Mouse (Mus musculus): ENCODE measurements around the gene Lbx2. TPM values are rescaled to one million over a fixed set of nuclear protein-coding genes. Genes with fewer than 3 reads are reported as not detected.

The Lbx2 gene
- polyA plus RNA-seq, 1 experiment: 0.07 TPM

DNA sequence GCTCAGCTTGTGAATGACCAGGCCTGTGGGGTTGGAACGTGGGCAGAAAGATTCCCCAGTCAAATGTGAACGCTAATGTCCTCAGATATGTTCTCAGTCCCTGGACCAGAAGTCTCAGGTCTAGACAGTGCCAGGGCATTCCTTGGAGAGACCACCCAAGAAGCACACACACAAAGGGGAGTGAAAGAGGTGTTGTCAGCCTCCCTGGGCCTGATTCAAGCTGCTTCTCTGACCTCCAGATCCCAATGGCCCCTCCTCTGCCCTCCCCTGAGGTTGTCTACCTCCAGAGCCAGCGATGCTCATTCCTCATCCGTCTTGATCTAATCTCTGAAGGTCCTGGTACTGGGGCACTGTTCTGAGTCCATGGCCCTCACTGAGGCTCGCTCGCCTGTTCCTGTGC, 42.6 kb upstream of the Lbx2 start:
- H3K79me2 ChIP-seq (ENCODE audit: control insufficient read depth, insufficient read depth): no peaks in the 10 kb centered on the region
- TF ChIP-seq USF1 (IDR thresholded peaks at IDR 0.05; ENCODE audit: low read depth) (no peak), TCF3 (IDR thresholded peaks at IDR 0.05; ENCODE audit: insufficient read length, low read depth) (no peak), POLR2A (IDR thresholded peaks at IDR 0.05; ENCODE audit: insufficient read length, low read depth) (no peak), REST (IDR thresholded peaks at IDR 0.05; ENCODE audit: insufficient read depth, insufficient read length) (no peak), MAX (IDR thresholded peaks at IDR 0.05; ENCODE audit: low read depth) (no peak)
- H3K4me3 ChIP-seq: no peak overlapping the region
- H3K36me3 ChIP-seq (ENCODE audit: control insufficient read depth, insufficient read depth): no peaks in the 10 kb centered on the region
- no peaks in the 10 kb centered on the region for H3K27me3 ChIP-seq (ENCODE audit: control insufficient read depth, insufficient read depth, insufficient read length)
- no peak overlapping the region for H3ac ChIP-seq (ENCODE audit: control insufficient read depth, insufficient read length)
- no peak overlapping the region for H3K4me2 ChIP-seq (ENCODE audit: low read depth)

DNA sequence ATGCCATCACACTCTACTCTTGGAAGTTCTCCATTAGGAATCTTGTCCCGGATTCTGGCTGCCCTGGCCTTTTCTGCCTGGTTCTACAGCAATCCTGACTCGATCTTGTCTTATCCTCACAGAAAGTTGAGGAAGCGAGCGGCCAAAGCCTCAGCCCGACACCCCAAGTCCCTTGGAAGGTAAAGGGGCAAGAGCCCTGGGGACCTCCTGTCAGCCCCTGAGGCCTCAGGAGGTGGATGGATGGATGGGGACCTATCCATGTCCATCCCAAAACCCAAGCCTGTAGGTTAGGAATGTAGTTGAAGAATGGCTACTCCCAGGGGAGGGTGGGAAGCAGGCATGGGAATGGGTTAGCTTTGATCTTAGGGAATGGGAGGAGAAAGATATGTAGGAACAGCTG, 42.2 kb upstream of the Lbx2 start:
- H3K4me2 ChIP-seq (ENCODE audit: low read depth): no peak overlapping the region
- H3K79me2 ChIP-seq (ENCODE audit: control insufficient read depth, insufficient read depth): no peaks in the 10 kb centered on the region
- TF ChIP-seq MYOG (IDR thresholded peaks at IDR 0.05; ENCODE audit: control insufficient read depth in 1 of 3, insufficient read depth in 1 of 3, insufficient read length in 2 of 3, low read depth in 2 of 3) (no peak), CEBPB (IDR thresholded peaks at IDR 0.05; ENCODE audit: insufficient read depth, poor library complexity, severe bottlenecking) (no peak), TCF12 (IDR thresholded peaks at IDR 0.05; ENCODE audit: insufficient read depth, poor library complexity, severe bottlenecking) (no peak), REST (IDR thresholded peaks at IDR 0.05; ENCODE audit: insufficient read depth, insufficient read length) (no peak), MAX (IDR thresholded peaks at IDR 0.05; ENCODE audit: low read depth) (no peak), SRF (IDR thresholded peaks at IDR 0.05; ENCODE audit: control insufficient read depth, insufficient read length, low read depth) (no peak), TCF3 (IDR thresholded peaks at IDR 0.05; ENCODE audit: insufficient read length, low read depth) (no peak), E2F4 (IDR thresholded peaks at IDR 0.05; ENCODE audit: insufficient read depth) (no peak), MYOD1 (IDR thresholded peaks at IDR 0.05; ENCODE audit: control insufficient read depth in 1 of 3, insufficient read length in 2 of 3, low read depth in 2 of 3) (no peak), USF1 (IDR thresholded peaks at IDR 0.05; ENCODE audit: low read depth) (no peak)
- H3K27me3 ChIP-seq (ENCODE audit: control insufficient read depth, insufficient read depth, insufficient read length): no peaks in the 10 kb centered on the region
- H3ac ChIP-seq (ENCODE audit: control insufficient read depth, insufficient read length): no peak overlapping the region
- H3K4me3 ChIP-seq: no peak overlapping the region
- H3K36me3 ChIP-seq (ENCODE audit: control insufficient read depth, insufficient read depth): no peaks in the 10 kb centered on the region

DNA sequence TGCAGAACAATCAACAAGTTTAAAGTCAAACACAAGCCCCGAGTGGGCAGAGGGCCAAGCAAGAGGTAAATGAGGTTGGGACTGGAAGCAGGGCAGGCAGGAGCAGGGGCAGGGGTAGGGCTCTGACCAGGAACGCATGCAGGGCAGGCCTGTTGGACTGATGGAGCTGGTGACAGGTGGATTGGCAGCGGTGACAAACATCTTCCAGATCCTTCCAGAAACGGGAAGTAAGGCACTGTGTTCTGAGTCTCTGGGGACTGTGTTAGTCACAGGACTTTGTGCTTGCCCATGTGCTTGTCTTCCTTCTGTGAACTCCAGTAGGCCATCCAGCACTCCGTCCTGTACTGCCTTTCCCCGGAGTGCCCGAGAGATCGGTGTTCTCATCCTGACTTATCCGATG, 41.4 kb upstream of the Lbx2 start:
- H3K4me3 ChIP-seq: no peak overlapping the region
- no peaks in the 10 kb centered on the region for H3K27me3 ChIP-seq (ENCODE audit: control insufficient read depth, insufficient read depth, insufficient read length)
- no peak for TF ChIP-seq MYOD1 (IDR thresholded peaks at IDR 0.05; ENCODE audit: control insufficient read depth in 1 of 3, insufficient read length in 2 of 3, low read depth in 2 of 3)
- no peak for TF ChIP-seq REST (IDR thresholded peaks at IDR 0.05; ENCODE audit: insufficient read depth, insufficient read length)
- TF ChIP-seq MAX (IDR thresholded peaks at IDR 0.05; ENCODE audit: low read depth): no peak
- TF ChIP-seq POLR2A (IDR thresholded peaks at IDR 0.05; ENCODE audit: insufficient read length, low read depth): no peak
- no peak for TF ChIP-seq SRF (IDR thresholded peaks at IDR 0.05; ENCODE audit: control insufficient read depth, insufficient read length, low read depth)
- TF ChIP-seq E2F4 (IDR thresholded peaks at IDR 0.05; ENCODE audit: insufficient read depth): no peak
- no peak for TF ChIP-seq TCF12 (IDR thresholded peaks at IDR 0.05; ENCODE audit: insufficient read depth, poor library complexity, severe bottlenecking)
- TF ChIP-seq CEBPB (IDR thresholded peaks at IDR 0.05; ENCODE audit: insufficient read depth, poor library complexity, severe bottlenecking): no peak
- TF ChIP-seq USF1 (IDR thresholded peaks at IDR 0.05; ENCODE audit: low read depth): no peak
- TF ChIP-seq TCF3 (IDR thresholded peaks at IDR 0.05; ENCODE audit: insufficient read length, low read depth): no peak
- TF ChIP-seq POLR2AphosphoS2 (IDR thresholded peaks at IDR 0.05; ENCODE audit: insufficient read length, low read depth): no peak
- TF ChIP-seq MYOG (IDR thresholded peaks at IDR 0.05; ENCODE audit: control insufficient read depth in 1 of 3, insufficient read depth in 1 of 3, insufficient read length in 2 of 3, low read depth in 2 of 3): no peak
- no peak overlapping the region for H3K4me2 ChIP-seq (ENCODE audit: low read depth)
- H3K36me3 ChIP-seq (ENCODE audit: control insufficient read depth, insufficient read depth): no peaks in the 10 kb centered on the region
- H3K79me2 ChIP-seq (ENCODE audit: control insufficient read depth, insufficient read depth): no peaks in the 10 kb centered on the region
- H3ac ChIP-seq (ENCODE audit: control insufficient read depth, insufficient read length): no peak overlapping the region

DNA sequence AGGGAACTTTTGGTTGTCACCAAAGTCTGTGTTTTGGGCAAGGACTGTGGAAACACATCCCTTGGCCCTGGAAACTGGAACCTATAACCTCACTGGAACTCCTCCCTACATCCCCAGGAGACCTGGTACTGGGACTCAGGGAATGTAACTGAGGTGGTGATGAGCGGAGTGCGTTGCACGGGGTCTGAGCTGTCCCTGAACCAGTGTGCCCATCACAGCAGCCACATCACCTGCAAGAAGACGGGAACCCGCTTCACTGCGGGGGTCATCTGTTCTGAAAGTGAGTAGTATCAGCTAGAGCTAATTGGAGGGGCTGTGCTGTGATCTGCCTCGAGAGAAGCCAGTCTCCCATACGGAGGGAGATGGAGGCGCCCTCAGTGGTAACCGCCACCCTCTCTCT, 36.8 kb upstream of the Lbx2 start:
- Histone ChIP-seq H3K4me3 (no peak overlapping the region), H3K4me2 (ENCODE audit: low read depth) (no peak overlapping the region), H3K79me2 (ENCODE audit: control insufficient read depth, insufficient read depth) (peaks cover 25% of the 10 kb centered on the region), H3ac (ENCODE audit: control insufficient read depth, insufficient read length) (no peak overlapping the region), H3K27me3 (ENCODE audit: control insufficient read depth, insufficient read depth, insufficient read length) (no peaks in the 10 kb centered on the region), H3K36me3 (ENCODE audit: control insufficient read depth, insufficient read depth) (peaks cover 8% of the 10 kb centered on the region)
- TF ChIP-seq POLR2AphosphoS2 (IDR thresholded peaks at IDR 0.05; ENCODE audit: insufficient read length, low read depth) (peak; percentile 59), MYOD1 (IDR thresholded peaks at IDR 0.05; ENCODE audit: control insufficient read depth in 1 of 3, insufficient read length in 2 of 3, low read depth in 2 of 3) (no peak)

DNA sequence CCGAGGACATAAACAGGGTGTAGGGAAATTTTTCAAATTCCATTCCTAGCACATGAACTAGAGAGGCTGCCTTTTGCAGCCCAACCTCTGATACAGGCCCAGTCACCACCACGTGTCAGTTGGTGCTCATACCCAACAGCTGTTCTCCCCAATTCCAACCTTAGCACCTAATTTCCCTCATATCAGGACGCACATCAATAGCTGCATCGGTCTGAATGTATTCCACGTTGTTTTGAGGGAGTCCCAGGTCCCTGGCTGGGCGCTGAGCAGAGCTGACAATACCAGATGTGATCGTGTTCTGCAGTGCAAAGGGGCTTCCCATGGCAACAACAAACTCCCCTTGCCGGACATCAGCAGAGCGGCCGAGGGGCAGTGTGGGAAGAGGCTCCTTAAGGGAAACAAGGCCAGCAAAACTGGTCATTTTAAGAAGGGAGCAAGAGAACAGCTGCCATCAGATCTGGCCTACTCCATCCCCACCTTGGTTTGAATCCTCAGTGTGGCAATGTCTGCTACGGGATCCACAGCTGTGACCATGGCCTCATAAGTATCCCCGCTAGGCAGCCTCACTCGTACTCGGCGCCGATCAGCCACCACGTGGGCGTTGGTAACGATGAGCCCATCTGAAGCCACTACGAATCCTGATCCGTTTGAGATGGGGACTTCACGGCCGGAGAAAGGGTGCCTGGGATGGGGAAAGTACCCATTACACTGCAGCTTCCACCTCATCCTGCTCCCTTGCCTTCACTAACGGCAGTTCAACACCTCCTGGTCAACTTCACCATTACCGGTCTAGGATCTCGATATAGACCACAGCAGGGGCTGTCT, 32.8 kb upstream of the Lbx2 start:
- Histone ChIP-seq H3ac (ENCODE audit: control insufficient read depth, insufficient read length) (peak overlapping the region; percentile 78), H3K79me2 (ENCODE audit: control insufficient read depth, insufficient read depth) (peaks cover 43% of the 10 kb centered on the region), H3K27me3 (ENCODE audit: control insufficient read depth, insufficient read depth, insufficient read length) (no peaks in the 10 kb centered on the region), H3K4me2 (ENCODE audit: low read depth) (peak overlapping the region; percentile 82), H3K4me3 (peak overlapping the region; percentile 100), H3K36me3 (ENCODE audit: control insufficient read depth, insufficient read depth) (peaks cover 21% of the 10 kb centered on the region)
- TF ChIP-seq TCF12 (IDR thresholded peaks at IDR 0.05; ENCODE audit: insufficient read depth, poor library complexity, severe bottlenecking): no peak
- no peak for TF ChIP-seq REST (IDR thresholded peaks at IDR 0.05; ENCODE audit: insufficient read depth, insufficient read length)
- no peak for TF ChIP-seq CEBPB (IDR thresholded peaks at IDR 0.05; ENCODE audit: insufficient read depth, poor library complexity, severe bottlenecking)
- no peak for TF ChIP-seq E2F4 (IDR thresholded peaks at IDR 0.05; ENCODE audit: insufficient read depth)
- TF ChIP-seq POLR2A (IDR thresholded peaks at IDR 0.05; ENCODE audit: insufficient read length, low read depth): peak; percentile 37
- TF ChIP-seq MAX (IDR thresholded peaks at IDR 0.05; ENCODE audit: low read depth): peak; percentile 78
- TF ChIP-seq POLR2AphosphoS2 (IDR thresholded peaks at IDR 0.05; ENCODE audit: insufficient read length, low read depth): peak; percentile 12
- peak; percentile 63 for TF ChIP-seq USF1 (IDR thresholded peaks at IDR 0.05; ENCODE audit: low read depth)
- TF ChIP-seq MYOD1 (IDR thresholded peaks at IDR 0.05; ENCODE audit: control insufficient read depth in 1 of 3, insufficient read length in 2 of 3, low read depth in 2 of 3): peak; percentile 33 to 87 (median 78)
- TF ChIP-seq MYOG (IDR thresholded peaks at IDR 0.05; ENCODE audit: control insufficient read depth in 1 of 3, insufficient read depth in 1 of 3, insufficient read length in 2 of 3, low read depth in 2 of 3): peak; percentile 33 to 85 (median 58)
- TF ChIP-seq TCF3 (IDR thresholded peaks at IDR 0.05; ENCODE audit: insufficient read length, low read depth): no peak
- TF ChIP-seq SRF (IDR thresholded peaks at IDR 0.05; ENCODE audit: control insufficient read depth, insufficient read length, low read depth): no peak
